8 mouse cellular contexts compared by ENCODE assay signal in the genomic region with DNA sequence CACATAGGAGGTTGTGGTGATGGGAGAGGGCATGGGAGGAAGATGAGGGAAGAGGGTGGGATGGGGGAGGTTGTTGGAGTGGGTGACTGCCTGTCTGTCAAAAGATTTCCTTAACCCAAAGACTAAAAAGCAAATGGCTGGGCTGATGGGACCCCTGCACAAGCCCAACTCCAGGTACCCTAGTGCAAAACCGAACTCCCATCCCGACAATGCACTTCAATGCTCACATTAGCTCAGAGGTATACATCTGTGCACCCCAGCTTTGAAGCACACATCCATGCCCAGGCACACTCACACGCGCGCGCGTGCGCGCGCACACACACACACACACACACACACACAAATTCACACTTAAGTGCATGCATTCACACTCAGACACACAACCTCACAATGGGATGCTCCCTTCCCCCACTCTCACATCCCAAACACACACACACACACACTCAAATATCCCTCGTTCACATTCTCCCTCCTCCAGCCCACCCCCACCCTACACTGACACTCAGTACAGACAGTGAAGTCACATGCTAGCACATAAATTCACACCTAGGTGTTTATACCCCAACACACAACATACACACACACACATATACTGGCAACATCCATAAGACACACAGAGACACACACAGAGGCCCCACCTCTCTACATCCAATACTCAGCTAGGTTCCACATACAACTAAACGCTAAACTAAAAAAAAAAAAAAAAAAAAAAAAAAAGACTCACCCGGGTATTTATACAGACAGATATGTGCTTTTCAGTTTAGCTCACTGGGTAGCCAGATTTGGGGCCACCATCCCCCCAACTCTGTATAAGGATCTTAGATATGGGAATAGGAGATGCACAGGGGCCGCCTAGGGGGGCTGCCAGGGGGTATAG. TPM values are rescaled to one million over a fixed set of nuclear protein-coding genes. Genes with fewer than 3 reads are reported as not detected.
A peak's percentile ranks its signal among the peaks of the same experiment; 100 is the strongest.
DNase-seq lines count a peak whose midpoint lies in the region; ATAC-seq lines count a peak whose summit lies in the region.

No protein-coding gene starts in this region.

- DNase-seq in heart, adult 9 months (ENCODE audit: low spot score in 2 of 2): no peak
- peak; percentile 62 for DNase-seq in NIH3T3 (ENCODE audit: low read depth)
- DNase-seq in B cell, adult 2 months: no peak
- no peak for DNase-seq in urinary bladder, postnatal 4 days (ENCODE audit: low spot score in 2 of 2)
- DNase-seq in kidney, adult 9 months: no peak

- peak overlapping the region; percentile 72 for H3K9ac ChIP-seq in heart, embryonic 14.5 days (ENCODE audit: low read length)
- peak overlapping the region; percentile 59; the same call in 1 of the 2 replicates for H3K9ac ChIP-seq in hindbrain, embryonic 13.5 days
- peak overlapping the region; percentile 39 for H3K9ac ChIP-seq in midbrain, embryonic 12.5 days (replicated peaks)

- no peaks in the 10 kb centered on the region for H3K36me3 ChIP-seq in heart, embryonic 14.5 days (ENCODE audit: control insufficient read depth, insufficient read depth, low read length)
- peaks cover 48% of the 10 kb centered on the region for H3K36me3 ChIP-seq in hindbrain, embryonic 13.5 days
- H3K36me3 ChIP-seq in midbrain, embryonic 12.5 days: no peaks in the 10 kb centered on the region

- H3K4me1 ChIP-seq in heart, embryonic 14.5 days (ENCODE audit: control insufficient read depth in 2 of 2, insufficient read depth in 2 of 2, low read length in 2 of 2): peaks cover 31 to 32% of the 10 kb centered on the region in 2 experiments
- peaks cover 56% of the 10 kb centered on the region for H3K4me1 ChIP-seq in hindbrain, embryonic 13.5 days (replicated peaks)
- H3K4me1 ChIP-seq in midbrain, embryonic 12.5 days: peaks cover 55% of the 10 kb centered on the region

- peak overlapping the region; percentile 76 to 81 for H3K27ac ChIP-seq in heart, embryonic 14.5 days (replicated peaks in 1 of 2; ENCODE audit: control insufficient read depth in 1 of 2, insufficient read depth in 1 of 2, low read depth in 2 of 2, low read length in 2 of 2)
- peak overlapping the region; percentile 58; the same call in 1 of the 2 replicates for H3K27ac ChIP-seq in hindbrain, embryonic 13.5 days
- peak overlapping the region; percentile 54; the same call in 1 of the 2 replicates for H3K27ac ChIP-seq in midbrain, embryonic 12.5 days (replicated peaks)

- peak overlapping the region; percentile 63 for H3K4me2 ChIP-seq in heart, embryonic 14.5 days (ENCODE audit: low read length)
- peak overlapping the region; percentile 43 for H3K4me2 ChIP-seq in hindbrain, embryonic 13.5 days
- H3K4me2 ChIP-seq in midbrain, embryonic 12.5 days (replicated peaks): peak overlapping the region; percentile 46

- peaks cover 4% of the 10 kb centered on the region for H3K27me3 ChIP-seq in heart, embryonic 14.5 days (ENCODE audit: control insufficient read depth, insufficient read depth, low read length)
- peaks cover 54% of the 10 kb centered on the region for H3K27me3 ChIP-seq in hindbrain, embryonic 13.5 days
- peaks cover 46% of the 10 kb centered on the region for H3K27me3 ChIP-seq in midbrain, embryonic 12.5 days

- 68% methylated on average over 14 of the region's 14 CpGs for WGBS in heart, embryonic 14.5 days
- 79% methylated on average over 14 of the region's 14 CpGs for WGBS in hindbrain, embryonic 13.5 days
- 77% methylated on average over 14 of the region's 14 CpGs for WGBS in midbrain, embryonic 12.5 days

- H3K9me3 ChIP-seq in heart, embryonic 14.5 days (ENCODE audit: control insufficient read depth, low read length): no peaks in the 10 kb centered on the region
- no peaks in the 10 kb centered on the region for H3K9me3 ChIP-seq in hindbrain, embryonic 13.5 days
- H3K9me3 ChIP-seq in midbrain, embryonic 12.5 days: no peaks in the 10 kb centered on the region

- ATAC-seq in heart, embryonic 14.5 days (ENCODE audit: insufficient number of reproducible peaks, insufficient read depth, low FRiP score, low read depth): no peak
- ATAC-seq in hindbrain, embryonic 13.5 days (ENCODE audit: low FRiP score): no peak
- ATAC-seq in midbrain, embryonic 12.5 days (ENCODE audit: low FRiP score, low read depth): no peak

- peak overlapping the region; percentile 42 to 56 for H3K4me3 ChIP-seq in heart, embryonic 14.5 days (ENCODE audit: control insufficient read depth in 1 of 2, insufficient read depth in 1 of 2, low read depth in 1 of 2, low read length in 2 of 2)
- H3K4me3 ChIP-seq in hindbrain, embryonic 13.5 days: peak overlapping the region; percentile 19
- H3K4me3 ChIP-seq in midbrain, embryonic 12.5 days: peak overlapping the region; percentile 20

RNA-seq across cellular contexts. Expression of gene Swi5, which starts 31.1 kb away (rescaled TPM):
- polyA plus RNA-seq in heart, embryonic 14.5 days (2014; fragmentation: Nextera tagmentation; extraction: Ambion mirVana): 129 and 131 TPM in 2 replicates
- 437 and 458 TPM in 2 replicates for polyA plus RNA-seq in hindbrain, embryonic 13.5 days (2015; fragmentation: Nextera tagmentation; extraction: Ambion mirVana)
- 368 and 371 TPM in 2 replicates for polyA plus RNA-seq in midbrain, embryonic 12.5 days (2016; fragmentation: Nextera tagmentation; extraction: Ambion mirVana)

RNA-seq across cellular contexts. Expression of gene Golga2, which starts 31.8 kb away (rescaled TPM):
- polyA plus RNA-seq in heart, embryonic 14.5 days (2014; fragmentation: Nextera tagmentation; extraction: Ambion mirVana): 19.3 and 22.6 TPM in 2 replicates
- 25.6 and 26.5 TPM in 2 replicates for polyA plus RNA-seq in hindbrain, embryonic 13.5 days (2015; fragmentation: Nextera tagmentation; extraction: Ambion mirVana)
- 28.0 and 28.2 TPM in 2 replicates for polyA plus RNA-seq in midbrain, embryonic 12.5 days (2016; fragmentation: Nextera tagmentation; extraction: Ambion mirVana)

RNA-seq across cellular contexts. Expression of gene Ciz1, which starts 33.2 kb away (rescaled TPM):
- polyA plus RNA-seq in heart, embryonic 14.5 days (2014; fragmentation: Nextera tagmentation; extraction: Ambion mirVana): 28.8 and 31.1 TPM in 2 replicates
- polyA plus RNA-seq in hindbrain, embryonic 13.5 days (2015; fragmentation: Nextera tagmentation; extraction: Ambion mirVana): 52.4 and 53.7 TPM in 2 replicates
- 61.5 TPM in 2 replicates for polyA plus RNA-seq in midbrain, embryonic 12.5 days (2016; fragmentation: Nextera tagmentation; extraction: Ambion mirVana)

RNA-seq across cellular contexts. Expression of gene Dnm1, which starts 34.2 kb away (rescaled TPM):
- 4.7 and 5.6 TPM in 2 replicates for polyA plus RNA-seq in heart, embryonic 14.5 days (2014; fragmentation: Nextera tagmentation; extraction: Ambion mirVana)
- 42.7 and 44.3 TPM in 2 replicates for polyA plus RNA-seq in hindbrain, embryonic 13.5 days (2015; fragmentation: Nextera tagmentation; extraction: Ambion mirVana)
- polyA plus RNA-seq in midbrain, embryonic 12.5 days (2016; fragmentation: Nextera tagmentation; extraction: Ambion mirVana): 26.3 and 30.5 TPM in 2 replicates

RNA-seq across cellular contexts. Expression of gene Uck1, which starts 59.0 kb away (rescaled TPM):
- polyA plus RNA-seq in heart, embryonic 14.5 days (2014; fragmentation: Nextera tagmentation; extraction: Ambion mirVana): 37.0 and 43.4 TPM in 2 replicates
- 78.6 and 80.2 TPM in 2 replicates for polyA plus RNA-seq in hindbrain, embryonic 13.5 days (2015; fragmentation: Nextera tagmentation; extraction: Ambion mirVana)
- 74.4 and 79.6 TPM in 2 replicates for polyA plus RNA-seq in midbrain, embryonic 12.5 days (2016; fragmentation: Nextera tagmentation; extraction: Ambion mirVana)
